Mouse (Mus musculus): ENCODE measurements around the gene Eogt.

The Eogt gene

DNA sequence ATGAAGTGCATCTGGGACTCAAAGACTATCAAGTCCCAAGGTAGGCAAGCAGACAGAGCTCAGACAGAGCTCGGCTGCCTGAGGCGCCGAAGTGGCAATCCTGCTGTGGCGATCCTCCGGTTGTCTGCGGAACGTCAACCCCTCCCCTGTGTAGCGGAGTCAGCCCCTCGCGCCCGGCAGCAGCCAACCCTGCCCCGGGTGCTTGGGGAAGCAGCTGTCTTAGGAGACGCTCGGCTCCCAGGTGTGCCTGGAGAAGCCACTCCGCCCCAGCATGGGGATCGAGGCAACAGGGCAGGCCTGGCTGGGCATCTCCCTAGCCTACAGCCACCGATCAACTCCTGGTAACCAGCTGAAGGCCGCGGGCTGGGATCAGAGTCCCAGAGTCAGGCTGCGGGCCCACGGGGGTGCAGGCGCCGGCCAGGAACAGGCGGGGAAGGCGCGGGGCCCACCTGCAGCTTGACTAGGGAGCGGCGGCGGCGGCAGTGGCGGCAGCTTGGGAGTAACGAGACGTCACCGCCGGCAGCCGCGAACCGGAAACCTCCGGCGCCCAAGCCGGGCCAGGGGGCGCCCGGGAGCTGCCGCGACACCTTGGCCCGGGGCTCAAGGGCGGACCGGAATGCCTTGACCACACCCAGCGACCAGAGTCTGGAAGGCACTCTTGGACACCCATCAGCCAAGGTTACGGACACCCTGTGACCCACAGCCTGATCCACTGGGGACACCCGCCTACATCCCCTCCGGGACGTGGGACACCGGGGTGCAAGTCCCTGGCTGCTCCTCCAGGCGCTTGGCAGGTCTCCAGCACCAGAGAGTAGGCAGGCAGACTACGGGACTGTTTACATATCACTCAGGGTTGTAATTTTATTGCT, at the start of gene Eogt:
Gene Eogt, minus strand, starts transcription at position 800 of the 869 bp plus-strand sequence.
- in situ Hi-C loops (cut with MboI; ENCODE audit: low sequenced_read_pairs), result no loop called here

DNA sequence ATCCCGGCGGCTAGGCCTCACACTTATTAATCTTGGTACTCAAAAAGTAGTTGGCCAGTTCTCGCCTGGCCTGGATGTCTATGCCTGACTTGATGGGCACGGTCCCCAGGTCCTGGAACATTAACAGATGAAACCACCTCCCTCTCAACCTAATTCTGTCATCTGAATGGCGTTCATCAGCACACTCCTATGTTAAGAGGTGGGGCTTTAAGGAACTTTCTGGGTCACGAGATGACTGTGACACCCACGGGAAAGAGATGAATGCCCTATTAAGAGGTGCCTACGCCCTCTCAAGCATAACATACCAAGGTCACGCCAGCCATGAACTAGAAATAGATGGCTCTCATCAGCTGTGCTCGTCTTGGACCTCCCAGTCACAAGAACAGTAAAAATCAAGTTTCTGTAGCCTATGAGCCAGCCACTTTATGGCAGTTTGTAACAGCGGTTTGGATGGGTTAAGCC, 30.4 kb upstream of the Eogt start:
- in situ Hi-C loops (cut with MboI; ENCODE audit: low sequenced_read_pairs), result no loop called here

DNA sequence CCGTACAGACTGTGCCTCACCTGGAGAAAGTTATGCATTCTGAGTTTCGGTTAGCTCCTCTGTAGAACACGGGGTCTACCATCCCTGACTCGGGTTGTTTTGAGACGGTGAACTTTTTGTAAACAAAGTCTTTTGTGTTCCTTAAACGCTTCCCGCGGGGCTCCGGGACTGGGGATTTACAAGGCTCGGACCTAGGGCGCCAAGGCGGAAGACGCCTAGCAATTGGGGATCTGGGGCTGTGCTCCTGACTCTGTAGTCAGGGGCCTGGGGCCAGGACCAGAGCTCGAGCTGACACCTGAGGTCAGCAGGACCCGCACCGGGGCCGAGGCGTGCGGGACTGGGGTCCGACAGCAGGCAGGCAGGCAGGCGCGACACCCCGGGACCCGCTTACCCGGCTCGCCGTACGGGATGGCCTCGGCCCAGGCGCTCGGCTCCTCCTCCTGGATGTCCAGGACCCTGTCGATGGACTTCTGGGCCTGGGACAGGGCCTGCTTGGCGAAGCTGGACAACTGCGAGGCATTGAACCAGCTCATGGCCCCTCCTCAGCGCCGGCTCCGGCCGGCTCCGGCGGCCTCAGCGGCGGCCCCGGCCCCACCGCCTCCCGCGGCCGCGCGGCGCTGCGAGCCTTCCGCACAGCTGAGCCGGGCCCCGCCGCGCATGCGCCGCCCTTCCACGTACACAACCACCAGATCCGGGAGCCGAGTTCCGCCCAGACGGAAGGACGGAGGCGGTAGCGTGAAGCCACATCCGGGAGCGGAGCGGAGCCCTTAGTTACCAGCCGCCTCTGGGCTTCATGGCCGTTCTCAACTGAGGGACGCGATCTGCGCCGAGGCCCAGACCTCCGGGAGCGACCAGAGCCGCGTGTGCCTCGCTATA, 29.7 kb upstream of the Eogt start, which contains the start of gene Tmf1:
Gene Tmf1, minus strand, starts transcription at position 632 of the 876 bp plus-strand sequence.
- in situ Hi-C loops (cut with MboI; ENCODE audit: low sequenced_read_pairs), result no loop called here

- in situ Hi-C loops (cut with MboI; ENCODE audit: low sequenced_read_pairs), result no loop called here
Observed at GRCm38 (mm10) chr6:97175716-97176115, 26.7 kb upstream of the Eogt start.

GRCm38 (mm10) chr6:97150156-97150555, 1.2 kb upstream of the Eogt start:
- in situ Hi-C loops (cut with MboI; ENCODE audit: low sequenced_read_pairs), result no loop called here

DNA sequence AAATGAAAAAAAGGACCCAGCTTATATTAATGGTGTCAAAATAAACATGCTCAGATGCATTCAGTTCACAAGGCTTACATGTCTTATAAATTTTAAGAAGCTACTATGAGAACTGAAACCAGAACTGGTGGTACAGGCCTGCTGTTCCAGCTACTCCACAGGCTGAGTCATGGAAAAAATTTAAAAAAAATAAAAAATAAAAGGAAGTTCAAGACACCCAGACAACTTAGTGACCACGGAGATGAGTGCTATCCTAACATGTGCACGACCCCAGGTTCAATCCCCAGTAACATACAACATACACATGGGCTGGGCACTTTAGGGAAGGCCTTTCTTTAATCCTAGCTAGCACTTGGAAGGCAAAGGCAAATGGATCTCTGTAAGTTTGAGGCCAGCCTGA, 739 bp upstream of the Eogt start:
- in situ Hi-C loops (cut with MboI; ENCODE audit: low sequenced_read_pairs), result no loop called here

DNA sequence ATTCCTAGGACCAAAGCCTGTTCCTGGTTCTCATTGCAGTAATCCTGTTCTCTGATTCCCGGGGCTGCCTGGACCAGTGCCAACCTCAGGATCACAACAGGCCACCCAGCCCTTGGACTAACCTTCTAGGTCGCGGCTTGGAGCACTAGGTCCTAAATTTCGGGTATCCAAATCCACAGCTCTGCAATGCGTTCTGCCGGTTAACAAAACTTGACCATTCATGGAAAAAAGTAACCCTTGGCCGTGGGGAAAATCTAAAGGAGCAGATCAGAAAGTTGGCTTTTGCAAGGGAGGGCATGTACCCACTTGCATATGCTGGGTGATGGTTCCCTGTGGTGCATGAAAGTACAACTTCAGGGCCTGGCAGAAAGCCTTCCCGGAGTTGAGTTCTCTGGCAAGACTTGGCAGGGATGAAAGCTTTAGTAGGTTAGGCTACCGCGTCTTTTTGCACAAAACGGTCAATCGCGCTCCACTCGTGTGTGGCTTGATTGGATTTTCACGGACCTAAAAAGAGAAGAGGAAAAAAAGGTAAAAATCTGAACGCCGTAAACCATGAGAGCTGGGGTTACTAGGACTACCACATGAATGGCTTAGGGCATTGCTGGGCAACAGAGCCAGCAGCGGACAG, 1.1 kb downstream of the Eogt start:
- in situ Hi-C loops (cut with MboI; ENCODE audit: low sequenced_read_pairs), result no loop called here

GRCm38 (mm10) chr6:97145156-97145555, 3.8 kb downstream of the Eogt start:
- in situ Hi-C loops (cut with MboI; ENCODE audit: low sequenced_read_pairs), result no loop called here

GRCm38 (mm10) chr6:97144359-97144758, 4.6 kb downstream of the Eogt start:
- in situ Hi-C loops (cut with MboI; ENCODE audit: low sequenced_read_pairs), result no loop called here

DNA sequence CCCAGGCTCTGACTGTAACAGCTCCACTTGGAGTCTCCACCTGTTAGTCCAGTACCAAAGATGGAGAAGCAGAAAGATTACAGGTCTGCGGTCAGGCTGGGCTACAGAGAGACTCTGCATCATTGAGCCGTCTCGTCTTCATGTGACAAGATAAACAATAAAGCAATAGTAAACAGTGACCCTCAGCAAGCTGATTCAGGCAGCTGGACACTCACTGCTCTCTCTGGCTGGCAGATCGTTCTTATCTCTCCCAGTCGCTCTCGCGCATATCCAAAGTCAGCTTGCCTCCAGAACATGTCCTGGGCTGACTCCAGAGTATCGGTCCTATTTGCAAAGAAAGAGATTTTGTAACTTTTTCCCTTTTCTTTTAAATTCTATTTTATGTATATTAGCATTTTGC, 6.4 kb downstream of the Eogt start:
- in situ Hi-C loops (cut with MboI; ENCODE audit: low sequenced_read_pairs), result no loop called here

DNA sequence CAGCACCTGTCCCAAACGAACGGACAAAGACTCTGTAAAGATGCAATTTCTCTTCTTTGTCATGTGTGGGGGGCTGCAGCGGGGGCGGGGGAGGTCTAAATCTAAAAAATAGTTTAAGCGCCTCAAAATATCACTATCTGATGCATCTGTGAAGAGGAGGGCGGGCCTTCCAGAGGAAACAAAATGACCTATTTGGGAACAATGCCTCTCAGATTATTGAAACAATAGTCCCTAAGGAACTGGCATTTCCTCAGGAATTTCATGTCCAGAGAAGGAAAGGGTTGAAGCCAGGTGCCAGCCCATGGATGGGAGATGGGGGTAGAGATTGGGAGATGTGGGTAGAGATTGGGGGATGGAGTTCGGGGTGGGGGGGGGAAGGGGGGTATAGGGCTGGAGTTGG, 7.2 kb downstream of the Eogt start:
- in situ Hi-C loops (cut with MboI; ENCODE audit: low sequenced_read_pairs), result no loop called here

DNA sequence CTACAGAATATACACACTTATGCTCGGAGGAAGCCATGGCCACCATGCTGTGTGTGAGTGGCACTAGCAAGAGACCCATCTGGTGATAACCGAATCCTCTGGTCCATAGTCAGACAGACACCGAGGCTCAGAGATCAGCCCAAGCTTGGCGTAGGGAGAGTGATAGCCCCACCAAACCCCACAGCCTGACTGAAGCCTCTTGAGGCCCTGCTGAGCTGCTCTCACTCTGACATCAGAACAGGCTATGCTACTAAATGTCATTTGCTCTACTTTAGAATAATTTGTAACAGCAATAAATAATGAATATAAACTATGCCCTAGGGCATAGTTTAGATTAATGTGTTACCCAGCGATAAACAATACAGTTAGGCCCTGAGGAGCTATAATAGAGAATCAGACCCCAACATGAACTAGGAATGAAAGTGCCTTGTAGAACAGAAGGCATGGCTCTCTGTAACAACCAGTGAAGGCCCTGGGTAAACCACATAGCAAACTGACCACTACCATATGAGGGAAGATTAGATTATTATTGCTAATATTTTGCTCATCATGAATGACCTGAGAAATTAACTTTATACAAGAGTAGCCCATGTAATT, 16.2 kb downstream of the Eogt start:
- in situ Hi-C loops (cut with MboI; ENCODE audit: low sequenced_read_pairs), result no loop called here

DNA sequence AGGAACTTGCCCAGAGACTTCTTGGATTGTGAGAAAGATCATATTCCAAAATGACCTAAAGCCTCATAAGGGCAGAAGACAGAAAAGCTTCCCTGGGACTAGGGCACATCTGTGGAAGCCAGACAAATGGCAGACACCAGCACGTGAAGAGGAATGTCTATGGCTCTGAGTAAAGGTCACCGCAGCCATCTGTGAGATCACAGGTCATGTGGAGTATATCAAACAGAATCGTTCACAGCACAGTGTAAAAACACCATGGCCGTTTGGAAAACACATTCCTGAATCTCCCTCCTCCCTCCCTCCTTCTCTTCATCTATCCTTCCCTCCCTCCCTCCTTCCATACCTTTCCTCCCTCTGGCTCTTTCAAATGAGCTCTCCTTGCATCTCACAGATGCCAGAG, 17.2 kb downstream of the Eogt start:
- in situ Hi-C loops (cut with MboI; ENCODE audit: low sequenced_read_pairs), result no loop called here

DNA sequence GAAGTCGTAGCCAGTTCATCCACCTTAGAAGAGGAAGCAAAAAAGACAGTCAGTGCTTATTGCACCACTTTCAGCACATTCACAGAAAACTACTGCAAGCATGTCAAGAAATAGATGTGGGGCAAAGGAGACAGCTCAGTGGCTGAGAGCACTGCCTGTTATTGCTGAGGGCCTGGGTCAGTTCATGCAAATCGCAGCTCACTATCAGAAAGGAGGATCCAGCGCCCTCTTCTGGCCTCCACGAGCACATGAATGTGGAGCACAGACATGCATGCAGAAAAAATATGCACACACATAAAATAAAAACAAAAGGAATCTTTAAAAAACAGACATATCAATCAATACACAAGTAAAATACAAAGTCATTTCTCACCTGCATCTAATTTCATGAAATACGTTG, 18.0 kb downstream of the Eogt start:
- in situ Hi-C loops (cut with MboI; ENCODE audit: low sequenced_read_pairs), result no loop called here

DNA sequence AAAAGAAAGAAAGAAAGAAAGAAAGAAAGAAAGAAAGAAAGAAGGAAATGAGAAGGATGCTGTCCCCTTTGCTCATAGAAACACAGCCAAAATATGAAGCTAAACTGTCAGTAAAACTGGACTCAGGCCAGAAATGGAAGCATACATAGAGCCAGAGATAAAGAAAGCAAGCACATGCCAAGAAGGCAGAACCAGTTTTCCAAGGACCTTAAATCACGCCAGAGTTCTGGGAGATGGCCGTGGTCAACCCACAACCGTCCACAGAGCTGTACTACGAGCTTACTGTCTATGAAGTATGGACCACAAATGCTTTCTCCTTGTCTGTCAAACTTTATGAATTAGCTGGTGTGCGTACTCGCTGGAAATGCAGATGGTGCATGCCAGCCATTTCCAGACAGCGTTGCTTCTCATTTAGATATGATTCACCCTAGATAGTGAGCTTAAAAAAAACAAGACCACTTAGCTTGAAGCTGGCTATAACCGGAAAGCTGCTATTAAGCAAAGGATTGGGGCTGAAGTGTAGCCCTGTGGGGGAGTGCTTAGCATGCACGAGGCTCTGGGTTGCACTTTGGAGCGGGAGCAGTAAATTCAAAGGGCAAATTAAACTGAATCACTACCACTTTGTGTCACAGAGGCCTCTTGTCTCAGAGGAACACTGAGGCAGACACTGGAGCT, 24.5 kb downstream of the Eogt start:
- in situ Hi-C loops (cut with MboI; ENCODE audit: low sequenced_read_pairs), result no loop called here

DNA sequence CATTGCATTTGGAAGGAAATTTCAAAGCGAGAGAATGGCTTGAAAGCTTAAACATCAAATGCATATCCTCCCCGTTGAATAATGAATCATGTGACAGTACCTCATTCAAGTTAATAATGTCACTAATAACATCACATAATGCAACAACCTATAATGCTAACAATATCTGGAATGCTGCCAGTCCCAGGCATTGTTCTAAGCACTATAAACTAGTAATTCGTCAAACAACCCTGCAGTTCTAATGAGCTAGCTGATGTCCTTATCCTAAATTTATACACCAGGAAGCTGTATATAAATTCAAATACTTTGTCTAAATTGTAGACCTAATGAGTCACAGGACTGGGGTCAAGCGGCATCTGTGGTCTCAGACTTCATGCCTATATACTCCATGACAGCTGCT, 28.1 kb downstream of the Eogt start:
- in situ Hi-C loops (cut with MboI; ENCODE audit: low sequenced_read_pairs), result no loop called here

- in situ Hi-C loops (cut with MboI; ENCODE audit: low sequenced_read_pairs), result no loop called here
Observed at GRCm38 (mm10) chr6:97118327-97118726, 30.7 kb downstream of the Eogt start.

DNA sequence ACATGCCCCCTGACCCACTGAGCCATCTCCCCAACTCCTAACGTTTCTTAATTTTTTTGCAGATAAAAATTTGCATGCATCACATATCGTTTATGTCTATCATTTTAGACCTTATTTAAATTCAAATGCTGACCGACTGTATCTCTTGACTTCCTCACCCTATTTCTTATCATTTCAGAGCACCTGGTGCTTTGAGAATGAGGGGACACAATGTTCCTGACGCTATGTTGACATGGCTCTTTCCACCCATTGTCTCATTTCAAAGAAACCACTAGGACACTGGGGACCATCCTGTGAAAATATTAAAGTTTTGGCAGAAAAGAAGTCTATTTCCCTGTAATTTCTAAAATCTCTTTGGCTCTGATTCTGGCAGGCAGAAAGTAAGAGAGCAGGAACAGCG, 32.1 kb downstream of the Eogt start:
- in situ Hi-C loops (cut with MboI; ENCODE audit: low sequenced_read_pairs), result no loop called here

DNA sequence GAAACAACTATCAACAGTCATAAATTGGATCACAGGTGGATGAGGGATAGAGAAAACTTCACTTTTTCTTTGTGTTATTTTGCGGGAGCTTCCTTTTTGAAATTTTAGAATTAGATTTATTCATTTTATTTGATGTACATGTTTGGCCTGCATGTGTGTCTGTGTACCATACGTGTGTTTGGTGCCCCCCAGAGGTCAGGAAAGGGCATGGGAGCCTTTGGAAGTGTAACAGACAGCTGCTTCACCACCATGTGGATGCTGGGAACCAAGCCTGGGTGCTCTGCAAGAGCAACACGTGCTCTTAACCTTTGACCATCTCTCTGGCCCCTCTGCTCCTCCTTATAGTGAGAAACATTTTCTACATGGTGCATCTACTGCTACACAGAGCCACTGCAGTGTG, 34.2 kb downstream of the Eogt start:
- in situ Hi-C loops (cut with MboI; ENCODE audit: low sequenced_read_pairs), result no loop called here

- in situ Hi-C loops (cut with MboI; ENCODE audit: low sequenced_read_pairs), result no loop called here
Observed at GRCm38 (mm10) chr6:97112177-97112576, 36.8 kb downstream of the Eogt start.
